Mouse (Mus musculus): Measurements from ENCODE around the gene Mgat5.

DNA sequence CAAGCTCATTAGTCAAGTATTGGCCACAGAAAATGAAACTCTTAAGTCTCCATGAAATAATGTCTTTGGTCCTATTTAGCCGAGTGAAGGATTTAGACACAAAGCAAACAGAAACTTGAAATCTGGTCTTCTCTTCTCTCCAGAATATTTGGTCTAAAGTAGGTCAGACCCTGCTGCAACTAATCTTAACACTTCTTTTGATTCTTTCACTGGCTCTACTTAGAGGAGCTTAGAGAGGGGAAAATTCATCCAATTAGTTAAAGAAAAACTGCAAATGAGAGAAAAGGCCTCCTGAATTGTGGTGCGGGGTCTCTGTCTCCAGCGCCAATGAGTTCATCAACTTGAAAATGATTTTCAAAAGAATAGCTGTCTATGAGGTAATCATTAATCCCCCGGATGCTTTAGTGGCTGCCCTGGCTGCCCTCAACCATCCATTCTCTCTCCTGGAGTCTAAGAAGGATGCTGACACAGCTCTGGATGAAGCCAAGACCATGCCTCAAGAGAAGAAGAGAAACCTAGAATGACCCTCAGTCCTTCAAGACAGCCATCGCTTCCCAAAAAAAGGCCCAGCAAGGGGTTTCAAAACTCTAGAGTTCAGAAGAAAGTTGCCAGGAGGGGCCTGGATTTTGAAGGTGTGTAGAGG is 44.6 kb upstream of the Mgat5 start:
- TF ChIP-seq CTCF (IDR thresholded peaks at IDR 0.05; ENCODE audit: low read depth, low read length) (no peak), POLR2A (IDR thresholded peaks at IDR 0.05; ENCODE audit: borderline replicate concordance, low read depth, low read length) (no peak)
